Mouse (Mus musculus) gastrocnemius, postnatal 36 days (tissue): Measurements from ENCODE around the gene Gm45717. TPM values are rescaled to one million over a fixed set of nuclear protein-coding genes. Genes with fewer than 3 reads are reported as not detected.
"Not testable (repeated sequence)": the region's sequence is repeated elsewhere in the genome, so short reads cannot be mapped to it uniquely, and the experiment has no call there.

Source experiments
- DNase-seq, 2 experiments: peaks; one replicate each; pipeline ENCODE4 v3.0.0; 2022
- intact Hi-C: fragments of 180-260 bp; cut with DNase I; formaldehyde crosslinking; loops from one replicate; pipeline ENCODE4 v1.15.1; 2025
- total RNA-seq, 2 experiments: library from RNA; stranded (reverse); gene quantifications; 2 replicates each; pipeline ENCODE4 v1.2.3; 2021

Gm45717 gene
- total RNA-seq, 2 experiments from 2014 or later = not detected

DNA sequence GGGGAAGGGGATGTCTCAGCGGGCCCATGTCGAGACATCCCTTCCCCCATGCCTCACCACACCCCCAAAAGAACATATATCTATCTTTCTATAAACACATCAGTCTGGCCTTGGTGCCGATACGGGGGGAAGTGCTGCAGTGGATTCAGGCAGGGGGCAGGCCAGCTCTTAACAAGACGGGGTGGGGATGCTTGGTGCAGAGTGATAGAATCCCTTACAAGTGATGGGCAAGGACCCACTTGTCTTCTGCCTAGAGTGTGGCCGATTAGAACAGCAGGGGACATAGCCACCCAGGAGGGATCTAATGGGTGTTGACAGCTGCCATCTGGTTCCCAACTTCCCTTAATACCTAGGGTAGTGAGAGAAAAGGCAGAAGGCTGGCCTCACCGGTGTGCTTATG is 15.2 kb upstream of the Gm45717 start:
- intact Hi-C loops = no loop called here

DNA sequence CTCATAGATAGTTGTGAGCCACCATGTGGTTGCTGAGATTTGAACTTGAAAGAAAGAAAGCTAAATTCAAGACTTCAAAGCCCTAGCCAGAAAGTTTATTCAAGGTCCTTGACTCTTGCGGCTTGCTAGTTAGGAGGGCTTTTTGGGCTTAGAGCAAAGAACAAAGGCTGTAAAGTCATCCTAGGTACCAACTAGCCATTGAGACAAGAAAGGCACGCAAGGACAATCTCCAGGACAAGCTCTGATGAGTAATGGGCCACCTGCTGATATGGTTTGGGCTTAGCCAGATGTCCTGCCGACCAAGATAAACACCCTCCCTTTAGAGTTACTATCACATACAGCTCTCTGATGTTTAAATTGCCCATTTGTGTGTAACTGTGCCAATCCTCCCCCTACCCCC is 13.0 kb upstream of the Gm45717 start:
- intact Hi-C loops, DNase-seq: not testable (repeated sequence)

More for the DNA sequence above, 15.2 kb upstream of the Gm45717 start:
- no peak for DNase-seq

DNA sequence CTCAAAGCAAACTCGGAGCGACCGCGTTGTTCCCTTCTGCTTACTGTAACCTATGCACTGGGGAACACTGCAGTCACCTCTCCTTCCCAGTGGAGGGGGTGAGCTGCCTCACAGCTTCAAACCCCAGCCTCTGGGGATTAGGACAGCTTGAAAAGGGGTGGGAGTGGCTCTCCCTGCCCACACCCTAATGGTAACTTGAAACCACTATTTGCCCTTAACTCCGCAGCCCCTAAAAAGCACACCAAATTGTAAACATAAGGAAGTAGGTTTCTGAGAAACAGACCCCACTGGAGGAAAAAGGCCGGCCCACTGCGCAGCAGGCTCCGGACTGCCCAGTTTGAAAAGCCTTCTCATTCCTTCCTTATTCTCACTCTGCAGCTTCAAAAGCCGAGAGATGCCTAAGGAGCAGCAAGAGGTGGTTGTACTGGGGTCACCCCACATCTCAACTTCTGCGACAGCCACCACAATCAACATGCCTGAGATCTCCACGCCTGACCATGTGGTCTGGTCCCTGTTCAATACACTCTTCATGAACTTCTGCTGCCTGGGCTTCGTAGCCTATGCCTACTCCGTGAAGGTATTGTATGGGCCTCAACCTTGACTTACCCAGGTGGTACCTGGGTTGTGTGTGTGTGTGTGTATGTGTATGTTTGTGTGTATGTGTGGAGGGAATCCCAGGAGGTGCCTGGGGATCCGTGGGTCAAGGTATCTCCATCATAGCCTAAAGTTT is 12.3 kb upstream of the Gm45717 start:
- intact Hi-C loops = no loop called here
- DNase-seq = no peak

DNA sequence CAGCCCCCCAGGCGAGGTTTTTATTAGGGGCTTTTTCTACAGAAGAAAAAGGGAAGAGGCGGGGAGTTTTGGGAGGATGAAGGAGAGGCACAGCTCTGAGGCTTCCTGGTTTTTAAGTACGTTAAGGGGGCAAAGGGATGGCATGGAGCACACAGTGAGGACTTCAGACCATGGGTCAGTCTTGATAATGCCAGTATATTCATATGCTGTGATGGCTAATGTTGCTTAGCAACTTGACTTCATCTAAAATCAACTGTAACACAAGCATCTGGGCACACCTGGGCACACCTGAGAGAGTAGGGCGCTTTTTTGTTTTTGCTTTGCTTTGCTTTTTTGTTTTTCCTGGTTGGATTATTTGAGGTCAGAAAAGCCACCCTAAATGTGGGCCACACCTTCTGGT is 11.2 kb upstream of the Gm45717 start, which contains the start of gene Ifitm1:
Ifitm1 (plus strand) TSS at position 301 of the 400 bp plus-strand sequence.
- intact Hi-C loops = no loop called here
- DNase-seq = no peak

DNA sequence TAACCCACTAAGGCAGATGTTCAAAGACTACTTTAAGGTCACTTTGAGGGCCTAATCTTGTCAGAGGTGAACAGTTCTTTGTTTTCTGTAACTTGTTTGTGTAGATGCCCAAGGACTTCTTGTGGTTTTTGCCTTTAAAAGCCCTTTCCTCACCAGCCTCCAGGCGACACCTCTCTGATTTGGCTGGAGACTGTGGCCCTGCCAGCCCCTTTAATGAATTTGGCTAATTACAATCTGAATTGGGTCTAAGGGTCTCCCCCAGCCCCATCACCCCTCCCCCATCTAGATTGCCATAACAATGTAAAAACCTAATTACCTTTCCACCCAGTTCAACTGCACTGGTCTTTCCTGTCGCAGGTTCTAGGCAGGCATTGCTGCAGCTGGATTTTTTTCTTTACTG is 7.0 kb upstream of the Gm45717 start:
- intact Hi-C loops = no loop called here
- no peak for DNase-seq

DNA sequence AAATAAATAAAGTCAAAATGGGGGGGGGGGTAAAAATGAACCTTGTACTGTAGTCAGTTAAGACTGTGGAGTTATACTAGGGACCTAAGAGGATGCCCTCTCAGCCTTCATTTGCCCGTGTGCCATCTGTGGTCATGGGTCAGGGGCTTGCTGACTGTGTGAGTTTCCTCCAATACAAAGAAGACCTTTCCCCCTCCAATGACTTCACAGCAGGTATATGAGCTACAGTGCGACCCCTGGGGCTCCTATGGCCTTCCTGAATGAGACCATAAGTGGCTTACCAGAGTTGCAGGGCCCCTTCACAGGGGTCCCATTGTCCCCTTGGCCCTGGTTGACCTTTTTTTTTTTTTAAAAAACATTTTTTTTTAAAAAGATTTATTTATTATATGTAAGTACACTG is 5.7 kb upstream of the Gm45717 start:
- intact Hi-C loops = no loop called here
- DNase-seq = no peak

DNA sequence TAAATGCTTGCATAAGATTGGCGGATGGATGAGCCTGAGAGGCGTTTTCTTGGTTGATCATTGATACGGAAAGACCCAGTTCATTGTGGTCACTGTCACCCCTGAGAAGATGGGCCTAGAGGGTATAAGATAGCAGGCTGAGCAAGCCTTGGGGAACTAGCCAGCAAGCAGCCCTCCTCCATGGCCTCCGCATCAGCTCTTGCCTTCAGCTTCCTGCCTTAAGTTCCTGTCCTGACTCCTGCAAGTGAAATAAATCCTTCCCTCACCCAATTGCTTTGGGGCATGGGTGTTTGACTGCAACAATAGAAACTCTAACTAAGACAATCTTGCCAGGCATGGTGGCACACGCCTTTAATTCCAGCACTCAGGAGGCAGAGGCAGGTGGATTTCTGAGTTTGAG is 4.3 kb upstream of the Gm45717 start:
- intact Hi-C loops = no loop called here

DNA sequence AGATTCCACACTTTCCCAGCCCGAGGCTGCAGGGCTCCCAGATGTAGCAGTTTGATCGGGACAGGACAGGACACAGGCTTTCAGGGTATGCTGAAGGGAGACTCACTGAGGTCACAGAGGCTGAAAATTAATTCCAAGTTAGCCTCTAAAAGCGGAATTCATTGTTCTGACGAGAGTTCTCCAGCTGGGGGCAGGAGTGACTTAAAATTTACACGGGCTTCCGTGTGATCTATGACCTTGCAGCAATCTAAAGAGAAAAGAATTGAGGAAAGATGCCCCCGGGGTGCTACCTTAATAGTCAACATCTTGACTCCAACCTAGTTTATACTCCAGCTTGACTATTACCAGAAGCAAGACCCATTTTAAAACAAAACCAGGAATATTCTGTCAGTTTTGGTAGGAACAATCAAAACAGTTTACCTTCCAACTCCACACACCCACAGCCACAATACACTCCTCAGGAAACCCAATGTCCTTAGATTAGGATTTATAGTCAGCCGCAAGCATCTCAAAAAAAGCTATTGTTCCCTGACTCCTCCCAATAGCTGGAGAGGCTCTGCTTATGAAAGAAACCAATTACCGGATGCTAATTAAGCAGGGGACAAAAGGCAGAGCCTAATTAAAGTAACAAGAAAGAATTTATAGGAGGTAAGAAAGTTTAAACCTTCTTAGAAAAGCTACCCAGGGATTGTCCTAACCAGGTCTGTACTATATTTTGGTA is 3.6 kb upstream of the Gm45717 start:
- no peak for DNase-seq
- intact Hi-C loops = loop anchor here (5.0 kb wide), 1 partner anchor 88 kb away; no protein-coding TSS in a partner anchor

More for the DNA sequence above, 4.3 kb upstream of the Gm45717 start:
- DNase-seq = no peak

DNA sequence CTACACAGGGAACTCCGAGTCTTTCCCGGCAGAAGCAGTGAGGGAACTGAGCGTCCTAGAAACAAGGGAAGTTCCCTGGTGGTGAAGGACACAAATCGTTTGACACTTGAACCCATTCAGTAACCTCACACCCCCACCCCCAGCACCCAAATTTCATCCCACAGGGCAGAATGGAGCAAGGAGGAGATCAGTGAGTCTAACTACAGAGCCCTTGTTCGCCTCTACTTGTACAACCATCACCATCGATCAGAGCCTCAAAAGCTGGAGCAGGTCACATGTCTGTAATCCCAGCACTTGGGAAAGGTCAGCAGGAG is 776 bp upstream of the Gm45717 start:
- intact Hi-C loops = loop anchor here (5.0 kb wide), 1 partner anchor 91 kb away; no protein-coding TSS in a partner anchor
- no peak for DNase-seq

DNA sequence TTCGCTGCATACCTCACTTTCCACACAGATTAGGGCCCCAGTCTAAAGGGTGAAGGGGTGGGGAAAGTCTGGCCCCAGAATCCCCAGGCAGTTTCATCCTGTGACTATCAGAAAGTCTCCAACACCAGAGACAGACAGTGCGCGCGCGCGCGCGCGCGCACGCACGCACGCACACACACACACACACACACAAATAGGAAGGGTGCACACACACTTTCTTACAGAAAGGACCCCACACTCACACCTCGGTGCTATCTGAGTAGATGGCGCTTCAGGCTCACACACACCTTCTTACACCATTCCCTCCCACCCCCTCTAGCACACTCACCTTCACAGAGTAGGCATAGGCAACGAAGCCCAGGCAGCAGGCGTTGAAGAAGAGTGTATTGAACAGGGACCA is 395 bp downstream of the Gm45717 start:
- no peak for DNase-seq
- intact Hi-C loops = loop anchor here (5.0 kb wide), 1 partner anchor 92 kb away; no protein-coding TSS in a partner anchor

DNA sequence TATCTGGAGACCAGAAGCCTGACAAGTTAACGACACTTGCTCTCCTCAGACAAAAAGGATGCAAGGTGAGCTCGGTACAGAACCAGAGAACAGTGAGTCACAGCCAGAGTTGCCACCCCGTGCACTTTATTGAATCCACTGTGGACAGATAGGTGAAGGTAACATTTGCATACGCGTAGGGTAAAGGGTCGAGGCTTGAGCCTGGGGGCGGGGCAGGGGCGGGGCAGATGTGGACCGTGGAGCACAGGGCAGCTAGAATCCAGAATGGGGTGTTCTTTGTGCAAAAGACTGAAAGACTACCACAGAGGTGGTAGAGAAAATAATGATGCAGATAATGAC is 1.0 kb downstream of the Gm45717 start:
- DNase-seq = no peak
- intact Hi-C loops = loop anchor here (5.0 kb wide), 1 partner anchor 93 kb away; no protein-coding TSS in a partner anchor

DNA sequence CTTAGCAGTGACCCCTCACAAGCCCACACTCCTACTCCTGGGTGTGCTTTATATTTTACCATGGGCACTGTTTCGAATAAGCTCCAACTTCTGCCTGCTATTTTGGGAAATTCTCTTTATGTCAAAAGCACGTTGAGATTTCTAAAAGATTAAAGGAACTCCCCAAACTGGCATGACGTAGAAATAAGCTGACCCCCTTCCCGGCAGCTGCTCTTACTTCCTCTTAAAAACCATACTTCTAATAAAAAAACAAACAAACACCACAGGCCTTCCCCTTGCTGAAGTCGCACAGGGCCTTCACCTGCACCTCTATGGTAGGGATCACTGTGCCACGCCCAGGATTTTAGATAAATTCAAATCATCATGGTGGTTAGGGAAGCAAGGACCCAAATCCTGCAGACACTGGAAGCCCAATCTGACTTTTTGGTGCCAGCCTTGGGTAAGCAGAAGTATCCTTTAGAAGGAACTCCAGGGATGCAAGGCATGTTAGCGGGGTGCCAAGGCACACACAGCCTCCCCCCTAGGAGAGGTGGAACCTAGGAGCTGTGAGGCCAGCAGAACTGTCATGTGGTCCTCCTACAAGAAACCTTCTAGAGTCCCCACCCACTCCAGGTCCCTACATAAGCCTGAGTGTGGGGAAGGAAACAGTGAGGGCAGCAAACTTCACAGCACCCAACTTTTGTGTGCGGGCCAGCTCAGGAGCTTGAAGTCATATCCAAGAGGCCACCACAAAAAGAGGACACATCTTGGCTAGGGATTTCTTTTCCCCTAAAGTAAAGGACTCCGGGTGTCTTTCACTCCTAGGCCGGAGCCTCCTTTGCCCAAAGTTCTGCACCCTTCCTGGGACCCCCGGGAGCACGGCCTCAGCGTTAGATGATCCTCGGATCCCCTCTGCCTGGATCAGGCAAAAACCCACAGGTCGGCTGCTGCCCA is 1.7 kb downstream of the Gm45717 start:
- intact Hi-C loops = no loop called here

DNA sequence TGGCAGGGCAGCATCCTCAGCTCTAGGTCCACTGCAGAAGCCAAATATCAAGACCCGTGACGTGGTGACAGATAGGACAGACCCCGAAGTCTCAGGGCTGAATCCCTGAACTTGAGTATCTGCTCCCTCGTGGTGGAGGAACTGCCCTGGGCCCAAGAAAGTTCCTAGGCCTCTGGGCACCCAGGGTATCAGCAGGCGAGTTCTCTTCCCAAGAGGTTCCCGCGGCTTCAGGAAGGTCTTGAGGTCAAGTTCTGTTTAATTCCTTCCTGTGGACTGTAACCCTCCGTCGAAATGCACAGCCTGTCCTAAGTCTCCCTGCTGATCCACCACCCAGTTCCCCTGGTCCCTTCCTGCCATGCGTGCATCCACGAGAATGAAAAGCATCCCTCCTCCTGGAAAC is 2.6 kb downstream of the Gm45717 start:
- no peak for DNase-seq
- intact Hi-C loops = no loop called here

More for the DNA sequence above, 1.7 kb downstream of the Gm45717 start:
- DNase-seq = no peak

DNA sequence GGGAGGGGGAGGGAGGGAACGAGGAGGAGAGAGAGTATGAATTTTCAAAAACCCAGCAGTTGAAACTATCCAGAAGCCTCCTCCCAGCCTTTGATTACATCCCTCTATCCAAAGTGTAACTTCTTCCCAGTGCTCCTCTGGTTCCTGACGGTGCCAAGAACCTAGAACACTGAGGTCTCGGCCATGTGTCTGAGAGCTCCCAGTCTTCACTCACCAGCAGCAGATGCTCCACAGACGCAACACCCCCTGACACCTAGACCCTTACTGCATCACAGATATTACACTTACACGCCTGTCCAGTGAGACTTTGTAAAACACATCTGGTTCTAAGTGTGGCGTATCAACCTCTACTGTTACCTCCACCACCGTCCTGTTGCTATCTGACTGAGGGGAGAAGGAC is 3.3 kb downstream of the Gm45717 start:
- no peak for DNase-seq
- intact Hi-C loops = no loop called here

DNA sequence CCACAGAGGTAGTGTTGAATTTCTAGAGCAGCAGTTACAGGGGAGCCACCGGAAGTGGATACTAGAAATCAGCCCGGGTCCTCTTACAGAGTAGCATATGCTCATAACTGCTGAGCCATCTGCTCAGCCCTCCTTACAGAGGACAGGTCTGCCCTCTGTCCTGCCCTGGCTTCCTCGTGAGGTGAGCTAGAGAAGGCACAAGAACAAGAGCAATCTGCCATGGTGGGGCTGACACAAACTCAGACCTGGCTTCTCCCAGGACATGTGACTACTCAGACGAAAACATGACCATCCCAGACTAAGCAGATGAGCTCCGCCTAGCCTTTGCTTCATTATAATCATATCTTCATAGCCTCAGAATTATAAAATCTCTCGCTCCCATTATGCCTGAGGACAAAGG is 4.0 kb downstream of the Gm45717 start:
- intact Hi-C loops = no loop called here
- peak in 1 of 2 experiments; percentile 3 for DNase-seq

DNA sequence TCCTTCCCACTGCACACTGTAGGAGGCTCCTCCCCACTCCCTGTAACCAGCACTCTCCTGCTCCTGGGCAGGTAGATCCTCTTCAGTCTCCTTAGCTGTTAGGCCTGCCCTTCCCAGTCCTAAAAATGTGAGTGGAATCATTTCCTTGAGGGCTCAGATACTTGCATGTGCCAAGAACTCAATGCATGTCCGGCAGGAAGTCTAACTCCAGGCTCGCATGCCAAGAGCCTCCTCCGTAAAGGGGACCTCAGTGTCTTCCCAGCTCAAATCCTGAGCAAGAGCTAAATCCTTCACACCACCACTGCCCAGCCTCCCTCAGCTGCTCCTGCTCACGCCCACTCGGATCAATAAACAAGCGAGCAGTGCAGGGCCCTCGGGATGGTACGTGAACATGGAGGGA is 4.7 kb downstream of the Gm45717 start:
- intact Hi-C loops = no loop called here
- peak; percentile 18 to 32 for DNase-seq

DNA sequence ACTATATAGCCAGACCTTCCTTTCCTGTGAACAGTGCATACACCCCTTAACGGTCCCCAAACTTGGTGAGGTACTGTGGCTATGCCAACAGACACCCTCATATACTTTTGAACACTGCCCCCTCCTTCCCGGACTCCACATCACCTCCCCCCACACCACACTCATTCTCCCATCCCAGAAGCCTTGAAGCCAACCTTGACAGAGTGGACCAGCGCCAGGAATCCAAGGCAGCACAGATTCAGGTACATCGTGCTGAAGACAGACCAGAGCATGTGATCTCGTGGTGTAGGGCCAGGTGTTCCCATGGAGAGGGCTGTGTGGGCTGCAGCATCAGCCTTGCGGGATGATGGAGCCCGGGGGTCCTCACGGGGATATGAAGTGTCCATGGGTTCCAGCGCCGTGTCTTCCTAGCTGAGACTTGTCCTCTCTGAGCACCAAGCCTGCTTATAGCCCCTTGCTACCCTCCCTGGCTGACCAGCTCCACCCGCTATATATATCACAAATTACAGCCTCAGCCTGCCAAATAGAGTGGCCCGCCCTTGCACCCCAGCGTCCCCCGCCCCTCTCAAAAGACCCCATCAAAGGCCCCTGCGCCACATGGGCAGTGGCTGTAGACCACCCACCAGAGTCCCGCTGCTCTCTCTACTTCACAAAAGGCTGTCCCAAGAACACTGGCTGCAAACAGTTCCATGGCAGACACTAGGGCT is 5.8 kb downstream of the Gm45717 start, which contains the start of gene Ifitm5:
Ifitm5 (minus strand) TSS at position 468 of the 707 bp plus-strand sequence.
- peak in 1 of 2 experiments; percentile 5 for DNase-seq
- intact Hi-C loops = no loop called here

DNA sequence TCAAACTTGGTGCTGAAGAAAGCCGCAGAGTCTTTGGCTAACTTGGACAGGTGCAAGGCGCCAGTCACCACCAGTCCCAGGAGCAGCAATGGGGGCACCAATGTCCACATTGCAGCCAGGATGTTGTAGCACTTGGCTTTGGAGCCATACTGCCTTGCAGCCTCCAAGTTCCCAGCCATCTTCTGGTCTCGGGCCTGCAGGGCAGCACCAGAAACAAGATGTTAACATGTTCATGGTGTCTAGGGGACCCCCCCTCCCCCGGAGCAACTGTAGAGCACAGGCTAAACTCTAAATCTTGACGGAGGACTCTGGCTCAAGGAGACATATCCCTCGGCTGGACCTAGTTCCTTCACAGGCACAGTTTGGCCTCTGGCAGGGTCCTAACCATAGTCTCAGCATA is 6.5 kb downstream of the Gm45717 start:
- intact Hi-C loops = no loop called here
- DNase-seq = peak in 1 of 2 experiments; percentile 2

DNA sequence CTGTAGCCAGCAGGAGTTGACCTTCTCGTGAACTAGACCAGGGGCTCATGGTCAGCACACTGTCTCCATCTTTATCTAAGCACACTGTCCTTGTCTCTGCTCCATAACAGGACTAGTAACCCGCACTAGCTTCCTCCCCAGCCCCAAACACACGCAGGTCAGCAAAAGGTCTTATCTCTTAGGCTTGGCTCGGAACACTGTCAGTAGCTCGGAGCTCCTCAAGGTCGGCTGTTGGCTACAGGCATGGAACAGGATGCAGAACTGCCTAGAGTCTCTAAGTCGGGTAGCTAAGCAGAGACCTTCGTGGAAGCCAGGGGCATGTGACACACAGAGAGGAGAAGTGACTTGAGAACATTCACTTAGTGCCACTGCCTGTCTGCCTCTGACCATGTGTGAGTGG is 7.6 kb downstream of the Gm45717 start:
- intact Hi-C loops = no loop called here
- peak in 1 of 2 experiments; percentile 2 for DNase-seq

DNA sequence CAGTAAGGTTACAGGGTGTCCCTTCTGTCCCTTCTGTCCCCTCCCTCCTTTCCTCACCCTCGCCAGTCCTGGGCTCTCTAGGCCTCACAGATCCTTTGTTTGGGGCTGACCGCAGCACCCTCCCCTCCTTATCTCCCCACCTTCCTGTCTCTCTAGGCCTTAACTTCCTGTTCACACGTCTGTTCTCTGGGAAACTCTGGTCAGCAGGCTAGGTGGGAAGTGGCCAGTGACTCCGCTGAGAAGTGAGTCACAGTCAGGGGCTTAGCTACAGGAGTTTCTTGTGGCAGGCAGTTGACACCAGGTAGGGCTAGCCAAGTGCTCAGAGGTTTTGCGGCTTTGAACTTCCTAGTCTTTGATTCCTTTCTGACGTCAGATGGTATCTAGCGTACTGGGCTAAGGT is 8.8 kb downstream of the Gm45717 start:
- DNase-seq = peak in 1 of 2 experiments; percentile 3
- intact Hi-C loops = no loop called here
